Mouse (Mus musculus): Measurements from ENCODE around the gene Stx5a.

Stx5a gene

GRCm38 (mm10) chr19:8745382-8745781, 4.2 kb downstream of the Stx5a start:
- DNase-seq (ENCODE audit: low spot score) = no peak

- DNase-seq (ENCODE audit: low spot score) = no peak
Observed at GRCm38 (mm10) chr19:8747368-8747767, 6.2 kb downstream of the Stx5a start.

- DNase-seq (ENCODE audit: low spot score) = no peak
Observed at GRCm38 (mm10) chr19:8755652-8756051, 14.4 kb downstream of the Stx5a start.

GRCm38 (mm10) chr19:8756635-8757387, 15.6 kb downstream of the Stx5a start, which contains the start of gene Nxf1:
TSS of gene Nxf1 (plus strand) at chr19:8757073.
- peak; percentile 96 for DNase-seq (ENCODE audit: low spot score)

- DNase-seq (ENCODE audit: low spot score) = no peak
Observed at GRCm38 (mm10) chr19:8757471-8757998, 16.3 kb downstream of the Stx5a start.

- no peak for DNase-seq (ENCODE audit: low spot score)
Observed at GRCm38 (mm10) chr19:8758899-8759298, 17.7 kb downstream of the Stx5a start.

- no peak for DNase-seq (ENCODE audit: low spot score)
Observed at GRCm38 (mm10) chr19:8760757-8761156, 19.5 kb downstream of the Stx5a start.

- no peak for DNase-seq (ENCODE audit: low spot score)
Observed at GRCm38 (mm10) chr19:8763276-8763675, 22.1 kb downstream of the Stx5a start.

- no peak for DNase-seq (ENCODE audit: low spot score)
Observed at GRCm38 (mm10) chr19:8765562-8765961, 24.3 kb downstream of the Stx5a start.

- peak; percentile 84 for DNase-seq (ENCODE audit: low spot score)
Observed at GRCm38 (mm10) chr19:8770567-8771270, 29.5 kb downstream of the Stx5a start, which contains the start of gene Tmem223. TSS of gene Tmem223 (plus strand) at chr19:8770996.

- DNase-seq (ENCODE audit: low spot score) = no peak
Observed at GRCm38 (mm10) chr19:8772996-8773395, 31.8 kb downstream of the Stx5a start.

GRCm38 (mm10) chr19:8773409-8773808, 32.2 kb downstream of the Stx5a start:
- no peak for DNase-seq (ENCODE audit: low spot score)

GRCm38 (mm10) chr19:8774086-8774835, 33.0 kb downstream of the Stx5a start, which contains the start of gene Tmem179b:
TSS of gene Tmem179b (minus strand) at chr19:8774467.
- DNase-seq (ENCODE audit: low spot score) = peak; percentile 98

- DNase-seq (ENCODE audit: low spot score) = peak; percentile 63
Observed at GRCm38 (mm10) chr19:8774951-8775421, 33.8 kb downstream of the Stx5a start.

GRCm38 (mm10) chr19:8786008-8786781, 45.0 kb downstream of the Stx5a start, which contains the start of gene Taf6l:
TSS of gene Taf6l (minus strand) at chr19:8786417.
- peak; percentile 87 for DNase-seq (ENCODE audit: low spot score)

GRCm38 (mm10) chr19:8788521-8788920, 47.3 kb downstream of the Stx5a start:
- no peak for DNase-seq (ENCODE audit: low spot score)

- DNase-seq (ENCODE audit: low spot score) = no peak
Observed at GRCm38 (mm10) chr19:8789171-8789570, 48.0 kb downstream of the Stx5a start.

GRCm38 (mm10) chr19:8790171-8790570, 49.0 kb downstream of the Stx5a start:
- DNase-seq (ENCODE audit: low spot score) = no peak

GRCm38 (mm10) chr19:8798264-8798946, 57.2 kb downstream of the Stx5a start, which contains the start of gene Polr2g:
TSS of gene Polr2g (minus strand) at chr19:8798577.
- peak; percentile 92 for DNase-seq (ENCODE audit: low spot score)

- no peak for DNase-seq (ENCODE audit: low spot score)
Observed at GRCm38 (mm10) chr19:8798947-8799315, 57.7 kb downstream of the Stx5a start.

Data from testis, postnatal 10 days (tissue).